Mouse (Mus musculus): ENCODE results near the gene Supt4a. TPM values are rescaled to one million over a fixed set of nuclear protein-coding genes. Genes with fewer than 3 reads are reported as not detected.
A peak's percentile ranks its signal among the peaks of the same experiment; 100 is the strongest.

Gene Supt4a
- total RNA-seq, 2 experiments from 2014 or later: 65.5 to 72.4 TPM

GRCm38 (mm10) chr11:87750043-87750421 is 12.7 kb downstream of the Supt4a start:
- no peak for DNase-seq (ENCODE audit: low spot score in 2 of 2)

GRCm38 (mm10) chr11:87750521-87750920 is 13.2 kb downstream of the Supt4a start:
- DNase-seq (ENCODE audit: low spot score in 2 of 2): no peak

- no peak for DNase-seq (ENCODE audit: low spot score in 2 of 2)
These were observed 13.7 kb downstream of the Supt4a start for GRCm38 (mm10) chr11:87751031-87751430.

GRCm38 (mm10) chr11:87751491-87751966 is 14.2 kb downstream of the Supt4a start:
- DNase-seq (ENCODE audit: low spot score in 2 of 2): no peak

GRCm38 (mm10) chr11:87752307-87752706 is 15.0 kb downstream of the Supt4a start:
- DNase-seq (ENCODE audit: low spot score in 2 of 2): no peak

GRCm38 (mm10) chr11:87753255-87753654 is 15.9 kb downstream of the Supt4a start:
- no peak for DNase-seq (ENCODE audit: low spot score in 2 of 2)

GRCm38 (mm10) chr11:87753891-87754501 is 16.6 kb downstream of the Supt4a start:
- no peak for DNase-seq (ENCODE audit: low spot score in 2 of 2)

GRCm38 (mm10) chr11:87754603-87755002 is 17.3 kb downstream of the Supt4a start:
- DNase-seq (ENCODE audit: low spot score in 2 of 2): no peak

GRCm38 (mm10) chr11:87755360-87756017 is 18.1 kb downstream of the Supt4a start:
- peak in 1 of 2 experiments; percentile 42 for DNase-seq (ENCODE audit: low spot score in 2 of 2)

- DNase-seq (ENCODE audit: low spot score in 2 of 2): no peak
These were observed 19.0 kb downstream of the Supt4a start for GRCm38 (mm10) chr11:87756251-87756820.

GRCm38 (mm10) chr11:87757001-87757954 is 19.9 kb downstream of the Supt4a start:
- no peak for DNase-seq (ENCODE audit: low spot score in 2 of 2)

GRCm38 (mm10) chr11:87758161-87758911 is 21.0 kb downstream of the Supt4a start:
- DNase-seq (ENCODE audit: low spot score in 2 of 2): no peak

- no peak for DNase-seq (ENCODE audit: low spot score in 2 of 2)
These were observed 21.7 kb downstream of the Supt4a start for GRCm38 (mm10) chr11:87758957-87759608.

GRCm38 (mm10) chr11:87759609-87760005 is 22.3 kb downstream of the Supt4a start:
- DNase-seq (ENCODE audit: low spot score in 2 of 2): no peak

- DNase-seq (ENCODE audit: low spot score in 2 of 2): no peak
These were observed 23.1 kb downstream of the Supt4a start, which contains the start of gene Tspoap1 for GRCm38 (mm10) chr11:87760301-87761081. TSS of gene Tspoap1 (plus strand) at chr11:87760541.

GRCm38 (mm10) chr11:87761181-87761721 is 23.9 kb downstream of the Supt4a start:
- DNase-seq (ENCODE audit: low spot score in 2 of 2): no peak

- no peak for DNase-seq (ENCODE audit: low spot score in 2 of 2)
These were observed 24.7 kb downstream of the Supt4a start for GRCm38 (mm10) chr11:87761806-87762701.

All from adrenal gland, adult 18-20 months (tissue).